Comparison of ENCODE assay signal across 18 mouse cellular contexts in genomic region chr1:62782155-62782554, GRCm38 (mm10).
DNase-seq lines count a peak whose midpoint lies in the region; TF ChIP-seq lines count a peak whose summit lies in the region.
"Had no signal": no experiment of that assay in that cellular context is flagged by ENCODE, and none has a peak within 500 bp of the region (broad histone marks: within the 10 kb centered on the region; RNA-seq: fewer than 3 reads in every experiment).

No protein-coding gene starts in this region.

- H3K27me3 ChIP-seq in heart, embryonic 10.5 days (ENCODE audit: insufficient read depth, poor library complexity, severe bottlenecking), result no peaks in the 10 kb centered on the region
- H3K27me3 ChIP-seq: embryonic facial prominence, embryonic 15.5 days; hindbrain, embryonic 15.5 days had no signal

- peaks cover 45% of the 10 kb centered on the region for H3K4me1 ChIP-seq in heart, embryonic 10.5 days

- no peak for TF ChIP-seq CTCF in layer of hippocampus, adult 2 months (conservative IDR thresholded peaks at IDR 0.05)

- 45% methylated on average over 2 of the region's 2 CpGs for WGBS in heart, embryonic 10.5 days

- peak overlapping the region; percentile 36 for H3K27ac ChIP-seq in heart, embryonic 10.5 days
- H3K27ac ChIP-seq in layer of hippocampus, adult 2 months, result peak overlapping the region; percentile 72
- H3K27ac ChIP-seq: embryonic facial prominence, embryonic 12.5 days; embryonic facial prominence, embryonic 15.5 days; forebrain, embryonic 13.5 days; gastrocnemius, adult 2 months; hindbrain, embryonic 12.5 days; hindbrain, embryonic 15.5 days had no signal

- no peak overlapping the region for H3K4me3 ChIP-seq in heart, embryonic 10.5 days
- no peak overlapping the region for H3K4me3 ChIP-seq in layer of hippocampus, adult 2 months
- H3K4me3 ChIP-seq: embryonic facial prominence, embryonic 12.5 days; embryonic facial prominence, embryonic 15.5 days; forebrain, embryonic 13.5 days; gastrocnemius, adult 2 months; hindbrain, embryonic 12.5 days; hindbrain, embryonic 15.5 days had no signal

- no peaks in the 10 kb centered on the region for H3K9me3 ChIP-seq in heart, embryonic 10.5 days
- H3K9me3 ChIP-seq: embryonic facial prominence, embryonic 12.5 days; embryonic facial prominence, embryonic 15.5 days; forebrain, embryonic 13.5 days; hindbrain, embryonic 12.5 days; hindbrain, embryonic 15.5 days had no signal

- 0 out of 2 replicates have a peak, but pooled peaks cover 2% of the 10 kb centered on the region for H3K36me3 ChIP-seq in heart, embryonic 10.5 days
- H3K36me3 ChIP-seq: hindbrain, embryonic 12.5 days; hindbrain, embryonic 15.5 days had no signal

- DNase-seq in heart, embryonic 10.5 days (ENCODE audit: low spot score), result no peak
- no peak for DNase-seq in heart, adult 11 months
- peak; percentile 54 for DNase-seq in kidney, adult 11 months
- DNase-seq in kidney, adult 9 months, result no peak
- DNase-seq in layer of hippocampus, adult 2 months (ENCODE audit: low spot score in 2 of 2), result no peak
- DNase-seq in layer of hippocampus, adult 18-20 months (ENCODE audit: low spot score in 2 of 2), result no peak
- no peak for DNase-seq in right cerebral cortex, postnatal 36 days (ENCODE audit: low spot score in 2 of 2)
- DNase-seq: adrenal gland, adult 8-10 months; adrenal gland, postnatal 25 days; forebrain, postnatal 0 days; gastrocnemius, adult 2 months; gastrocnemius, postnatal 14 days; heart, adult 18-20 months had no signal
